ENCODE assay signal across 16 mouse cellular contexts in the genomic region with DNA sequence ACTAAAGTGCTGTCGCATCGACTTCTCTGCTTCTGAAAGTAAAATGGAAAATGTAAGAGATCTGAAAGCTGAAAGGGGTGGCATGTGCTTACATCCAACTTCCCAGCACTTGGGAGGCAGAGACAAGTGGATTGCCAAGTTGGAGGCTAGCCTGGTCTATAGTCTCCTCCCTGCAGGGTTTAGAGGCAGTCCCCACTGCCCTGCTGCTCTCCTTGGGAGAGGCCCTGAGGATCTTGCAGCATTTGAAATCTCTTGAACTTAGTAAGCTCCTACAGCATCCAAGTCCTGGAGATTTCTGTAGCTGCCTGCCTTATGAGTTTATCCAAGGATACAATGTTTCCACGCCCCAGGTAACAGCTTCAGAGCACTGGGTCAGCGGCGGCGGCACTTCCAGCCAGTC.
"Had no signal": no experiment of that assay in that cellular context is flagged by ENCODE, and none has a peak within 500 bp of the region (broad histone marks: within the 10 kb centered on the region; RNA-seq: fewer than 3 reads in every experiment).

No protein-coding gene starts in this region.

- H3K9ac ChIP-seq: liver, embryonic 13.5 days; liver, embryonic 15.5 days; liver, postnatal 0 days; midbrain, embryonic 13.5 days; midbrain, embryonic 15.5 days; neural tube, embryonic 12.5 days; stomach, embryonic 15.5 days had no signal

- H3K36me3 ChIP-seq: liver, embryonic 13.5 days; liver, embryonic 15.5 days; midbrain, embryonic 13.5 days; midbrain, embryonic 15.5 days; neural tube, embryonic 12.5 days; stomach, embryonic 15.5 days had no signal

- H3K27ac ChIP-seq: liver, embryonic 13.5 days; liver, embryonic 15.5 days; macrophage; midbrain, embryonic 13.5 days; midbrain, embryonic 15.5 days; neural tube, embryonic 12.5 days; stomach, embryonic 15.5 days had no signal

- DNase-seq: liver, embryonic 13.5 days; liver, postnatal 0 days; lung, postnatal 10 days; right cerebral cortex, postnatal 14 days; thymus, adult 2 months; thymus, postnatal 25 days; thymus, postnatal 4 days had no signal

- H3K9me3 ChIP-seq: liver, embryonic 13.5 days; liver, embryonic 15.5 days; megakaryocyte, embryonic 14.5 days; midbrain, embryonic 13.5 days; midbrain, embryonic 15.5 days; neural tube, embryonic 12.5 days; stomach, embryonic 15.5 days had no signal

- H3K4me2 ChIP-seq: liver, embryonic 11.5 days; liver, embryonic 13.5 days; liver, embryonic 15.5 days; midbrain, embryonic 11.5 days; midbrain, embryonic 13.5 days; midbrain, embryonic 15.5 days; neural tube, embryonic 12.5 days; stomach, embryonic 15.5 days had no signal

- ATAC-seq: liver, postnatal 0 days; midbrain, embryonic 13.5 days; midbrain, embryonic 15.5 days had no signal

- H3K4me3 ChIP-seq: liver, embryonic 13.5 days; liver, embryonic 15.5 days; megakaryocyte, embryonic 14.5 days; midbrain, embryonic 13.5 days; midbrain, embryonic 15.5 days; neural tube, embryonic 12.5 days; stomach, embryonic 15.5 days had no signal

- H3K27me3 ChIP-seq: midbrain, embryonic 13.5 days; midbrain, embryonic 15.5 days; neural tube, embryonic 12.5 days; stomach, embryonic 15.5 days had no signal
